Mouse (Mus musculus): ENCODE measurements at regions not wholly inside any gene's neighbourhood (a gene's known extent, or its start where the extent isn't known, plus 50 kb on each side); places are given as distances from the start of the nearest gene placed in this dataset.

DNA sequence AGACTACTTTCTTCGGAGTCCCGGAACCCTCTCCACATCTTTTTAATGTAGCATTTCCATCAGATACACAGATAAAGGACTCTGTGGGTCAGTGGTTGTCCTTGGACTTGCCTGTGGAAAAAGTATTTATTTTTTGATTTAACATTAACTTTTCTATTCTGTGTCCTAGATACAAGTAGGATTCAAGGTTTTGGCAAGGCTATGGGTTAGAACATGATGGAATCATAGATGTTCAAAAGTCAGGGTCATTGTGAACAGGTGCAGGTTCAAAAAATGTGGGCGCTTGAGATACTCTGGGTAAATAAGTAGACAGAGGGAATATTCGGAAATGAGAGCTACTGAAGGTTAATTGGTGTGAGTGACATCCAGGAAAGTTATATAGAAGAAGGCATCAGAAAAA is 347.7 kb downstream of the Cypt12 start:
- DNase-seq (ENCODE audit: low spot score) = no peak
- TF ChIP-seq EP300 (optimal IDR thresholded peaks at IDR 0.05) (no peak), CTCF (IDR thresholded peaks at IDR 0.05; ENCODE audit: low read depth) (no peak)
- Histone ChIP-seq H3K4me2 (replicated peaks; ENCODE audit: low read depth) (no peak overlapping the region), H3K27ac (replicated peaks) (no peak overlapping the region), H3K4me1 (replicated peaks; ENCODE audit: control insufficient read depth, insufficient read depth) (no peaks in the 10 kb centered on the region), H3K36me3 (ENCODE audit: control insufficient read depth, insufficient read depth, low read length) (no peaks in the 10 kb centered on the region), H3K9me3 (ENCODE audit: control insufficient read depth, low read length) (no peaks in the 10 kb centered on the region), H3K27me3 (ENCODE audit: control insufficient read depth, insufficient read depth, low read length) (no peaks in the 10 kb centered on the region), H3K9ac (ENCODE audit: low read length) (no peak overlapping the region), H3K4me3 (ENCODE audit: low read depth, low read length) (no peak overlapping the region)
- ATAC-seq (ENCODE audit: low FRiP score, low TSS enrichment) = no peak
- WGBS = 87% methylated on average over 4 of the region's 4 CpGs

DNA sequence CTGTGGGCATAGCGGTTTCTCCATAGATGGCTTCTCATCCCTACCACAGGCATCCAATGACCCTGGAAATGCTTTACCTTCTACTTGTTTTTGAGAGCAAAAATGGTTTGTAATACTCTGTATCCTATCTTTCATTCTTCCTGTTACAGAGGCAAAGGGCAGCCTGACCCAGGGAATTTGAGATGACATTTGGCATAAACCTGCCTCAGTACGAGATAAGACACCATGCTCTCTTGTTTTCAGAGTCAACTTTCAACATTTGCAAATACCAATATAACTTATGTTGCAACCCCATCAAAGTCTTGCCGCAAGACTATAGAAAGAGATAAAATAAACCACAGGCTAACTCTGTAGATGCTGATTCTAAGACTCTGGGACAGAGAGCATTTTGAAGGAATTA is 350.5 kb downstream of the Cypt12 start:
- H3K27me3 ChIP-seq (ENCODE audit: control insufficient read depth, insufficient read depth, low read length) = no peaks in the 10 kb centered on the region
- ATAC-seq (ENCODE audit: low FRiP score, low TSS enrichment) (no peak), DNase-seq (ENCODE audit: low spot score) (no peak)
- no peak overlapping the region for H3K27ac ChIP-seq (replicated peaks)
- no peak overlapping the region for H3K4me2 ChIP-seq (replicated peaks; ENCODE audit: low read depth)
- H3K9me3 ChIP-seq (ENCODE audit: control insufficient read depth, low read length) = no peaks in the 10 kb centered on the region
- no peak overlapping the region for H3K9ac ChIP-seq (ENCODE audit: low read length)
- no peak for TF ChIP-seq CTCF (IDR thresholded peaks at IDR 0.05; ENCODE audit: low read depth)
- no peak for TF ChIP-seq EP300 (optimal IDR thresholded peaks at IDR 0.05)
- no peaks in the 10 kb centered on the region for H3K36me3 ChIP-seq (ENCODE audit: control insufficient read depth, insufficient read depth, low read length)
- WGBS = 75% methylated on average over 3 of the region's 3 CpGs
- H3K4me1 ChIP-seq (replicated peaks; ENCODE audit: control insufficient read depth, insufficient read depth) = no peaks in the 10 kb centered on the region
- H3K4me3 ChIP-seq (ENCODE audit: low read depth, low read length) = no peak overlapping the region

DNA sequence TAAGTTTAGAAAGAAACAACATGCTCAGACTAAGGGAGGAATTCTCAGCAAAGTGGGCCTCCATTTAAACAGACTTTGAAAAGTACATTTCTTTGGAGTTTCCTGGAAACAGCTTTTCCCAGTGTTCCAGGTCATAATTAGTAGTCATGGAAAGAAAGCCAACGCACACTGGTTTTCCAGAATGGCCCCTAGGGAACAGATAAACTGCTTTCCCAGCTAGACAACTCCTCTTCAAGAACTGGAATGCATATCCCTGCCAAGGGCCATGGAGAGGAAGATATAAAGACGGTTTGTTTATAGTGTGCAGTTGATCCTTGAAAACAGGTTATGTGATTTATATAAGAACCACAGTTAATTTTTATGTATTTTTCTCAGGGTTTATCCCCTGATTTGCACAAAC is 351.3 kb downstream of the Cypt12 start:
- Histone ChIP-seq H3K9me3 (ENCODE audit: control insufficient read depth, low read length) (no peaks in the 10 kb centered on the region), H3K4me3 (ENCODE audit: low read depth, low read length) (no peak overlapping the region), H3K27me3 (ENCODE audit: control insufficient read depth, insufficient read depth, low read length) (no peaks in the 10 kb centered on the region), H3K36me3 (ENCODE audit: control insufficient read depth, insufficient read depth, low read length) (no peaks in the 10 kb centered on the region), H3K9ac (ENCODE audit: low read length) (no peak overlapping the region), H3K4me2 (replicated peaks; ENCODE audit: low read depth) (no peak overlapping the region), H3K27ac (replicated peaks) (no peak overlapping the region), H3K4me1 (replicated peaks; ENCODE audit: control insufficient read depth, insufficient read depth) (no peaks in the 10 kb centered on the region)
- WGBS = 45% methylated on average over 2 of the region's 2 CpGs
- DNase-seq (ENCODE audit: low spot score) = no peak
- TF ChIP-seq CTCF (IDR thresholded peaks at IDR 0.05; ENCODE audit: low read depth) (no peak), EP300 (optimal IDR thresholded peaks at IDR 0.05) (no peak)
- no peak for ATAC-seq (ENCODE audit: low FRiP score, low TSS enrichment)

DNA sequence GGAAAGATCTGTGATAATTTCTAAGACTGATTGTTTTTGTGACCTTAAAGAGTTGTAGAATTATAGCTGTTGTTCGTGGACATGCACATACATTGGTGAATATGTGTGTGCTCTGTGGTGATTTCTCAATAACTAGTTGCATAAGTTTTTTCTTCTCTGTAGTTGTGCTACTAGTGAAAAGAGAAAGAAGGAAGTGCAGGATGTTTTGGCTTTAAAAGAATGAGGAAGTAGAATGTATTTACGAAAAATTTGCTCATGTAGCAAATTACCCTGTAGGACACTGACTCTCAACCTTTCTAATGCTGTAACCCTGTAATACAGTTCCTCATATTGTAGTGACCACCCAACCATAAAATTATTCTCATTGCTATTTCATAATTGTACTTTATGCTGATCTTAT is 371.2 kb downstream of the Cypt12 start:
- no peak for DNase-seq (ENCODE audit: low spot score)
- Histone ChIP-seq H3K9ac (ENCODE audit: low read length) (no peak overlapping the region), H3K27me3 (ENCODE audit: control insufficient read depth, insufficient read depth, low read length) (no peaks in the 10 kb centered on the region), H3K4me3 (ENCODE audit: low read depth, low read length) (no peak overlapping the region), H3K27ac (replicated peaks) (no peak overlapping the region), H3K36me3 (ENCODE audit: control insufficient read depth, insufficient read depth, low read length) (no peaks in the 10 kb centered on the region), H3K4me1 (replicated peaks; ENCODE audit: control insufficient read depth, insufficient read depth) (no peaks in the 10 kb centered on the region), H3K9me3 (ENCODE audit: control insufficient read depth, low read length) (no peaks in the 10 kb centered on the region), H3K4me2 (replicated peaks; ENCODE audit: low read depth) (no peak overlapping the region)
- 86% methylated on average over 2 of the region's 2 CpGs for WGBS
- TF ChIP-seq EP300 (optimal IDR thresholded peaks at IDR 0.05) (no peak), CTCF (IDR thresholded peaks at IDR 0.05; ENCODE audit: low read depth) (no peak)
- no peak for ATAC-seq (ENCODE audit: low FRiP score, low TSS enrichment)

DNA sequence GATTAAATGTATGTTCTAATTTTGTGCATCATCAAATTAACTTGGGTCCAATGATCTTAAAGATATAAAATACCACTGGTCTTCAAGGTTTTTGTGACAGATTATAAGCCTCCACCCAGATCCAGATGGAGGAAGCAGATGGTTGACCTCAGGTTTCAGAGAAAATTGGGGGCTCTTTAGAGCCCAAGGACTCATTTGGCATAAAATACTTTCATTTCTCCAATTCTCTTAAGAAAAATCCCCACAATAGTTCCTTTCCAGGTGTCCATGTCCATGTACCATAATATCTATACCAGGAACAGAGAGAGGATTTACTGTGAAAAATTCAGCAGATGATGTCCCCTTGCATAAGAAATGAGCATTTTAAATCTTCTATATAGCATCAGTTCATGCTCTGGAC is 385.0 kb downstream of the Cypt12 start:
- H3K27ac ChIP-seq (replicated peaks) = no peak overlapping the region
- H3K4me1 ChIP-seq (replicated peaks; ENCODE audit: control insufficient read depth, insufficient read depth) = no peaks in the 10 kb centered on the region
- TF ChIP-seq CTCF (IDR thresholded peaks at IDR 0.05; ENCODE audit: low read depth) = no peak
- TF ChIP-seq EP300 (optimal IDR thresholded peaks at IDR 0.05) = no peak
- no peak for DNase-seq (ENCODE audit: low spot score)
- H3K4me3 ChIP-seq (ENCODE audit: low read depth, low read length) = no peak overlapping the region
- H3K4me2 ChIP-seq (replicated peaks; ENCODE audit: low read depth) = no peak overlapping the region
- H3K27me3 ChIP-seq (ENCODE audit: control insufficient read depth, insufficient read depth, low read length) = no peaks in the 10 kb centered on the region
- no peaks in the 10 kb centered on the region for H3K9me3 ChIP-seq (ENCODE audit: control insufficient read depth, low read length)
- H3K36me3 ChIP-seq (ENCODE audit: control insufficient read depth, insufficient read depth, low read length) = no peaks in the 10 kb centered on the region
- no peak overlapping the region for H3K9ac ChIP-seq (ENCODE audit: low read length)
- ATAC-seq (ENCODE audit: low FRiP score, low TSS enrichment) = no peak

DNA sequence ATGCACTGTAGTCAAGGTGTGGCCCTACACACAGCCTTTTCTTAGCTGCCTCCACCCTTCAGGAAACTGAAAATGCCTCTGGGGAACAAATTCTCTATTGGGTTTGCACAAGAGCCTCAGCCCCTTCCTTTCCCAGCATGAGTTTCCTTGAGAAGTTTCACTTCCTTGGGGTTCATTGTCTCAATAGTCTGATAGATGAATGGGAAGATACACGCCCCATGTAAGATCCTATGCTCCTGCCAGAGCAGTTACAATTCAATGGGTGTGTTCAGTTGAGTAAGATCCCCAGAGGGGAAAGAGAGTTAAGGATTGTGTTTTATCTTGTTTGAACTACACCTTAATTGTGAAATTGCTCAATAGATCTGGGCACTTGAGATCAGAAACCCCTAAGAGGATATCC is 391.0 kb downstream of the Cypt12 start:
- ATAC-seq (ENCODE audit: low FRiP score, low TSS enrichment) (no peak), DNase-seq (ENCODE audit: low spot score) (no peak)
- H3K27me3 ChIP-seq (ENCODE audit: control insufficient read depth, insufficient read depth, low read length) = no peaks in the 10 kb centered on the region
- no peak for TF ChIP-seq CTCF (IDR thresholded peaks at IDR 0.05; ENCODE audit: low read depth)
- no peaks in the 10 kb centered on the region for H3K9me3 ChIP-seq (ENCODE audit: control insufficient read depth, low read length)
- no peaks in the 10 kb centered on the region for H3K4me1 ChIP-seq (replicated peaks; ENCODE audit: control insufficient read depth, insufficient read depth)
- WGBS = 48% methylated on average over 1 of the region's 1 CpGs
- H3K9ac ChIP-seq (ENCODE audit: low read length) = no peak overlapping the region
- H3K27ac ChIP-seq (replicated peaks) = no peak overlapping the region
- no peak overlapping the region for H3K4me3 ChIP-seq (ENCODE audit: low read depth, low read length)
- no peak overlapping the region for H3K4me2 ChIP-seq (replicated peaks; ENCODE audit: low read depth)
- no peaks in the 10 kb centered on the region for H3K36me3 ChIP-seq (ENCODE audit: control insufficient read depth, insufficient read depth, low read length)

Measured in stomach, postnatal 0 days (tissue).